Mouse (Mus musculus) right cerebral cortex, postnatal 36 days (tissue): ENCODE measurements around the gene Col10a1.
"Not testable (repeated sequence)": the region's sequence is repeated elsewhere in the genome, so short reads cannot be mapped to it uniquely, and the experiment has no call there.

Source experiments
- DNase-seq, 2 experiments: peaks; one replicate each; pipeline ENCODE4 v3.0.0; 2022; ENCODE audit warnings: low spot score in 2 of 2, mixed read lengths in 1 of 2

Gene Col10a1

DNA sequence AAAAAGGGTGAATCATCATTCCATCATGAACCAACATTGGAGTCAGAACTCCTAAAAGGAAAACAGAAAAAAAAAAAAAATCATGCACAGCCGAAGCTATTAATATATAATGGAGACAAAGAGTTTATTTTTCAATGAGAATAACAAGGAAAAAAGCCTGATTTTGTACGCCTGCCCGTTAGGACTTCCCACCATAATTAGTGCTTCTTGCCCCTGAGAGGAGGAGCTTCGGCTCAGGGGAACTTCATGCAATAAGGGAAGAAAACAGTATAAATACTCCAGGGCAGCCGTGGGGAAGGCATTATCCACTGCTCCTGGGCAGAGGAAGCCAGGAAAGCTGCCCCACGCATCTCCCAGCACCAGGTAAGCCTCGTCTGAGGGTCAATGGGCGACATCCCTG lies at the start of gene Col10a1:
TSS of gene Col10a1 (plus strand) at position 301 of the 400 bp plus-strand sequence.
- no peak for DNase-seq

DNA sequence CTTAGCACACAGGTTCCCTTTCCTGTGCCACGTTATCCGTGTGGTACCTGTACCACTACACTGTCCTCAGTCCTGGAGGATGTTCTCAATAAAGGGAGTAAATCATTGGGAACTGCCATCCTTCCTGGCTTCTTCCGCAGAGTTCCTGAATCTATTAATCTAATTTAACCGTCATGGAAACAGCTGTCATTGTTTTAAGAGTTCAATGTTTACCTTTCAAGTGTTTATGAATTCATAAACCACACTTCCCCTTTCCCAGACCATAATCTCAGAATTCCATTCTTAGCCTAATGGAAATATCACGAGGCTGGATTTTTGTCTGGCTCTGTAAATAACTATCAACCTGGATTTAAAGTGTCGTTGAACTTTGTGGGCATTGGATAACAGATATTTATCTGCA lies 48.8 kb upstream of the Col10a1 start:
- DNase-seq: no peak

- no peak for DNase-seq
Observed at GRCm38 (mm10) chr10:34341886-34342285, 47.9 kb upstream of the Col10a1 start.

DNA sequence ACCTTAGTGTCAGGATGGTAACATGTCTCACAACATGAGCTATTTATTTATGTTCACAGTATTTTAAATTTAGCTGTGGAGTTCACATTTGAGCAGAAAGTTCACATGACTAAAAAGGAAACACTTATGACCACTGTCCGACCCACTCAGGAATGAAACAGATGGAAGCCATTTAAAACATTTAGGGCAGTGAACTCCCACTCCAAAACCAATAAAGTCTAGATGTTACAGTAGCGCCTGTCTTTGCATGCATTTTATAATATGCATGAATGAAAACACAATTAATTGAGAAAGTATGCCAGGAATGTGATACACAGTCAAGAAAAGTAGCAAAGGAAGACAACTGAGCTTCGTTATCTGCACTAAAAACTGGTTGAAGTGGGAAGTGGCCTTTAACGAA lies 37.6 kb upstream of the Col10a1 start:
- DNase-seq: no peak

DNA sequence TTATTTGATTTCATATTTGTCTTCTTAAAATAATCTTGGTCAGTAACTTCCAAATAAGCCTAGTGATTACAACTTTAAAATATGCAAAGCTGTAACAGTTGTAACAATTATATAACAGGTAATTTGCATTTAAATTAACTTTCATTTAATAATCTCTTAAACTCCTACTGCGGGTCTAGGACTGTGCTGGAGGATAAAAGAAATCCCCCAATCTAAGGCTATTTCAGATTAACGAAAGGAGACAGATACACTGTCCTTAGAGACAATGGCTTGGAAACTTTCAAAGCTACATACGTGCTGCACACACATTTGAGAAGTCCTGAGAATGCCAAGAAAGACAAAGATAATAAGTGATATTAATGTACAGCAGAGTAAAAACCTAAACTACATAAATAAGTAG lies 31.5 kb upstream of the Col10a1 start:
- no peak for DNase-seq

DNA sequence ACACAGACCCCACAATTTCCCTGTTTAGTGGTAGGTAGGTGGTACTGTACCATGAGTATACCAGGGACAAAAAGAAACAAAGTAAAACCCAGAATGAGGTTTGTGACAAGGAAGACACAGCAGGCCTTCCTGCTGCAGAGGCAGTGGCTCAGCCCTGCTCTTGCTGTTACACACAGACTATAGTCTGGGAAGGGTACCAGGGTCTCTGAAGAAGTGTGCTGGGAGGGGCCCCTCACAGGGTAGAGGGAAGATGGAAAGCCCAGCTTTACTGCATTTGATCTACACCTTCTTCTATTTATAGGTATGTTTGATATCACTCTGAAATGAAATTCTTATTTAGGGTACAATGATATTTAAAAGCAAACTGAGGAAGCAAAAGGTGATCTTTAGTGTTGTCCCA lies 26.0 kb upstream of the Col10a1 start:
- no peak for DNase-seq

- DNase-seq: no peak
Observed at GRCm38 (mm10) chr10:34368138-34368537, 21.6 kb upstream of the Col10a1 start.

DNA sequence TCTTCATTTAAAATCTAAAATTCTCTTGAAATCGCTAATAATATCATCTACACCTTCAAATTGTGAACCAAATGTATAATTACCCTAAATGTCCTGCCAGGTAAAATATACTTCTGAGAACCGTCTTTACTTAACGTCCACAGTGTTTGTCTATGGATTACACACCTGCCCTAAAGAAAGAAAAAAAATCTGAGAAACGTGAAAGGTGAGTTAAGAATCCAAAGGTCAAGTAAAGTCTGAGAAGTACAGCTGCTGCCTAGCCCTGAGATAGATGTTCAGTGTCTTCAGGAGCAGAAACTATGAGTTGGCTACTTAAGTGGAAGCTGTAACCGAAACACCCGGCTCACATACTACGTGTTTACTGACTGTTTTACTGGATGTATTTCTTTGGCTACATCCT lies 16.4 kb upstream of the Col10a1 start:
- no peak for DNase-seq

GRCm38 (mm10) chr10:34385636-34386035 lies 4.1 kb upstream of the Col10a1 start:
- no peak for DNase-seq

GRCm38 (mm10) chr10:34396959-34397358 lies 7.2 kb downstream of the Col10a1 start:
- DNase-seq: no peak

GRCm38 (mm10) chr10:34399267-34399666 lies 9.5 kb downstream of the Col10a1 start:
- DNase-seq: no peak

DNA sequence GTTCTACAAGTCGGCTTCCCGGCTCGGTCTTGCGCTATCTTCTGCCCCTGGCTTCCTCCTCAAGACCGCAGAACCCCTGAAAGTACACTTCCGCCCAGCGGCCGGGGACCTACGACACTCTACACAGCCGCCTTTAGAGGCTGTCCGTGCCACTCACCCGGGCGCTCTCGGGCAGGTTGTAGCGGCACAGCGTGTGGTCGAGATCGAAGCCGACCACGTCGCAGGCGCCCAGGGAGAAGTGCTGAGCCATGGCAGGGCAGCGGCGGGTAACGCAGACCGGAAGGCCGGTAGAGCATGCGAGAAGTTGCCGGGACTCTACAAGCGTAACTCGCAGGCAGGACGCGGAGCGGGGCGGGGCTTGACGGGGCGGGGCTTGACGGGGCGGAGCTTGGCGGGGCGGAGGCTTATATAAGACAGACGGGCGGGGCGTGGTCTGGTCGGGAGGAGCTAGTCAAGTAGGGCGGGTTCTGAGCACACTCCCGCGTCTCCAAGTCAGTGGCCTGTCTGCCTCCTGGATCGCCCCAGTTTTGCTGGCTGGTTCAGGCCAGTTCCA lies 28.5 kb downstream of the Col10a1 start, which contains the start of gene Nt5dc1:
TSS of gene Nt5dc1 (minus strand) at position 349 of the 553 bp plus-strand sequence.
- peak; percentile 78 to 81 for DNase-seq

DNA sequence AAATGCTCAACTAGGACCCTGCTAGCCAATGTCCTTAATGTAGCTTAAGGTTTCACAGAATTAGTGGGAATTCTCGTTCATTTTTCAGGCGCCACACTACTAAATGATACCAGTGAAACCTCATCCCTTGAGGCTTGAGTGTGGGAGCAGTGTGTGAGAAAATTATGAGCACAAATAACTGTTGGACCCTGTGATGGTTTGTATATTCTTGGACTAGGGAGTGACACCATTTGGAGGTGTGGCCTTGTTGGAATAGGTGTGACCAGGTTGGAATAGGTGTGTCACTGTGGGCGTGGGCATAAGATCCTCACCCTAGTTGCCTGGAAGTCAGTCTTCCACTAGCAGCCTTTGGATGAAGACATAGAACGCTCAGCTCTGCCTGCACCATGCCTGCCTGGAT lies 29.0 kb downstream of the Col10a1 start:
- DNase-seq: not testable (repeated sequence)

- no peak for DNase-seq
Observed at GRCm38 (mm10) chr10:34431783-34432182, 42.0 kb downstream of the Col10a1 start.

DNA sequence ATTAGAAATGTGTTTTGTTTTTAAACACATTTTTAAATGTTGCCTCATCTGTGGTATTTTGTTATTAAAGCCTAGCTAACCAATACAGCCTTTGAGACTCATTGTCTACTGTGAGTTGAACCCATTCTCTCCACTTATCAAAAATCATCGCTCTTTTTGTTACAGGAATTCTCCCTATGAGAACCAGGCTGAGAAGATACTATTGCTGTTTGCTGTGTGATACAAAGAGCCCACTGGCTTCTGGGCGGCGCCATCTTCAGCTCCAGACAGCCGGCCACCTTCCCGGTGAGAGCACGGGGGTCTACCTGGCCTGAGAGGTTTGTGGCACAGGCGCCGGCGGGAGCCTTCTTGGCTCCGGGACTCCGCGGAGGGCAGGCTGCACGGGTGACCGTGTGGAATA lies 44.4 kb downstream of the Col10a1 start:
- not testable (repeated sequence) for DNase-seq
